Mouse (Mus musculus): Measurements from ENCODE around the gene Astl.

DNA sequence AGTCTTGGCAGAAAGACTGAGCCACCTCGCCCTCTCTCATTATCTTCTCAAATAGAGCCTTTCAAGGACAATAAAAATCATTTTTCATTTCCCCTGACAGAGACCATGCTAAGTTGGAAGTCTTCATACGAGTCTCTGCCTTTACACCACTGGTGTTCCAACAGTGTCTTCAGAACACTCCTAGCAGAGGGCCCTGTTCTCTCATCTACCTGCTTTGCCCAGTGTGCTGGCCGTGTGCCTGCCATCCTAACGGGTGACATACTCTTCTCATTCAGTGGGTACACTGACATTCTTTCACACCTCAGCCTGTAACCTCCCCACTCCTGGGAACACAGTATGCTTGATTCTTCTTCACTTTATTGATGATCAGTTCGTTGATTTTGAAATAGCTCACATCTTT lies 22.0 kb upstream of the Astl start:
- TF ChIP-seq CTCF (IDR thresholded peaks at IDR 0.05) (no peak), EP300 (IDR thresholded peaks at IDR 0.05) (no peak)
